Mouse (Mus musculus) limb, embryonic 14.5 days (tissue): Measurements from ENCODE around the gene Tdpoz3. TPM values are rescaled to one million over a fixed set of nuclear protein-coding genes. Genes with fewer than 3 reads are reported as not detected.
"Not testable (repeated sequence)": the region's sequence is repeated elsewhere in the genome, so short reads cannot be mapped to it uniquely, and the experiment has no call there.

Source experiments
- ATAC-seq: fragments of 200-750 bp; cut with Nextera tagmentation; 2 replicates; pipeline ENCODE4 v1.8.0; 2017; ENCODE audit warnings: low read depth, moderate number of reproducible peaks, moderate TSS enrichment; ENCODE audit not compliant: low FRiP score
- DNase-seq: peaks from one replicate; pipeline ENCODE4 v3.0.0-alpha.2; 2015; ENCODE audit warnings: low spot score
- H3K27ac ChIP-seq: fragments of 300-500 bp; sonication (generic); replicated peaks from 2 replicates; pipeline ENCODE4 v1.5.1; 2014; ENCODE audit warnings: low read depth, mild to moderate bottlenecking, low read length, moderate library complexity, mixed read lengths
- H3K27me3 ChIP-seq: fragments of 300-500 bp; sonication (generic); 2 replicates; pipeline ENCODE4 v1.6.1; 2014; ENCODE audit warnings: low read length, mixed read lengths; ENCODE audit not compliant: control insufficient read depth, insufficient read depth
- H3K36me3 ChIP-seq: fragments of 300-500 bp; sonication (generic); 2 replicates; pipeline ENCODE4 v1.6.1; 2014; ENCODE audit warnings: mild to moderate bottlenecking, low read length, moderate library complexity, mixed read lengths; ENCODE audit not compliant: control insufficient read depth, insufficient read depth
- H3K4me1 ChIP-seq: fragments of 300-500 bp; sonication (generic); 2 replicates; pipeline ENCODE4 v1.6.1; 2014; ENCODE audit warnings: antibody characterized with exemption, low read length, mixed read lengths; ENCODE audit not compliant: control insufficient read depth, insufficient read depth
- H3K4me2 ChIP-seq: fragments of 300-500 bp; sonication (generic); replicated peaks from 2 replicates; pipeline ENCODE4 v1.6.1; 2014; ENCODE audit warnings: low read depth, mild to moderate bottlenecking, low read length, moderate library complexity; ENCODE audit not compliant: severe bottlenecking
- H3K4me3 ChIP-seq: fragments of 300-500 bp; sonication (generic); replicated peaks from 2 replicates; pipeline ENCODE4 v1.5.1; 2014; ENCODE audit warnings: low read length
- H3K9ac ChIP-seq: fragments of 300-500 bp; sonication (generic); 2 replicates; pipeline ENCODE4 v1.6.1; 2014; ENCODE audit warnings: mild to moderate bottlenecking, low read depth, low read length, moderate library complexity; ENCODE audit not compliant: severe bottlenecking
- H3K9me3 ChIP-seq: fragments of 300-500 bp; sonication (generic); 2 replicates; pipeline ENCODE4 v1.6.1; 2016; ENCODE audit warnings: low read length; ENCODE audit not compliant: control insufficient read depth
- WGBS: fragments of 180-500 bp; shearing (Covaris S2); extraction: QIAGEN DNeasy Blood & Tissue Kit; methylation state at CpG from one replicate; pipeline ENCODE4 v1.1.7; 2014; 5-methylcytosine and 5-hydroxymethylcytosine counted together
- polyA plus RNA-seq, 2 experiments: library from polyadenylated mRNA; depleted of rRNA in 1 of 2; stranded (reverse) in 1 of 2; unstranded in 1 of 2; fragments of >200 nt; fragmentation: Nextera tagmentation in 1 of 2; extraction: Ambion mirVana in 1 of 2; gene quantifications; 2 replicates each; pipeline versions ENCODE4 v1.2.1 to v1.2.3; 2012 to 2014

Gene Tdpoz3
- not detected in 2 replicates for polyA plus RNA-seq (2012; rRNA removed)
- polyA plus RNA-seq (2014; fragmentation: Nextera tagmentation; extraction: Ambion mirVana) = not detected in 2 replicates

- not testable (repeated sequence) for H3K4me3 ChIP-seq, H3K27ac ChIP-seq, H3K27me3 ChIP-seq, H3K9me3 ChIP-seq, ATAC-seq, H3K36me3 ChIP-seq, H3K4me2 ChIP-seq, H3K4me1 ChIP-seq, DNase-seq, H3K9ac ChIP-seq
- WGBS = 83% methylated on average over 1 of the region's 1 CpGs
Measured at GRCm38 (mm10) chr3:93825720-93826119, at the start of gene Tdpoz3. Tdpoz3 (plus strand) TSS chr3:93826020.

DNA sequence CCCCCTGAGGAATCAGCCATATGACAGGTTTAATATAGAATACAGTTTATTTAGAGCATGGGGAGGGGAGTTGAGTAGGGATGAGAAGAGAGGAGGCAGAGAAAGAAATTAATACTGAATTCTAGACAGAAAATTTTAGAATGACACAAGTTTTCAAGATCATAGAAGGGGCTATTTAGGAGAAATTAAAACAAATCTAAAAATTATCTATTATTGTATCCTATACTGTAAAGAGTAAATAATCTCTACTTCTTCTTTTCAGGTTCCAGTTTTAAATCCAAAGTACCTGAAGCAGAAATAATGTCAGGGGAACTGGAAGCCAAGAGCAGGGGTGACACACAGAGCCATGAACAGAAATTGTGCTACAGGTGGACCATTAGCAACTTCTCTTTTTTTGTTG is 29.7 kb upstream of the Tdpoz3 start, which contains the start of gene Tdpoz4:
Tdpoz4 (plus strand) TSS at position 301 of the 400 bp plus-strand sequence.
- ATAC-seq, H3K4me1 ChIP-seq, H3K9me3 ChIP-seq, H3K36me3 ChIP-seq, H3K4me3 ChIP-seq, DNase-seq, H3K9ac ChIP-seq, H3K27ac ChIP-seq, H3K27me3 ChIP-seq, H3K4me2 ChIP-seq: not testable (repeated sequence)

- not testable (repeated sequence) for H3K4me1 ChIP-seq, H3K27me3 ChIP-seq, H3K9ac ChIP-seq, H3K36me3 ChIP-seq, H3K4me2 ChIP-seq, H3K9me3 ChIP-seq, ATAC-seq, DNase-seq, H3K4me3 ChIP-seq, H3K27ac ChIP-seq
Measured at GRCm38 (mm10) chr3:93813341-93813740, 12.5 kb upstream of the Tdpoz3 start.

- not testable (repeated sequence) for H3K9ac ChIP-seq, H3K4me1 ChIP-seq, ATAC-seq, H3K27ac ChIP-seq, H3K27me3 ChIP-seq, H3K4me2 ChIP-seq, H3K4me3 ChIP-seq, DNase-seq, H3K36me3 ChIP-seq, H3K9me3 ChIP-seq
- 84% methylated on average over 8 of the region's 8 CpGs for WGBS
Measured at GRCm38 (mm10) chr3:93858957-93859356, 33.1 kb downstream of the Tdpoz3 start.

- not testable (repeated sequence) for ATAC-seq, H3K4me1 ChIP-seq, H3K27me3 ChIP-seq, H3K36me3 ChIP-seq, DNase-seq, H3K4me3 ChIP-seq, H3K4me2 ChIP-seq, H3K9me3 ChIP-seq, H3K27ac ChIP-seq, H3K9ac ChIP-seq
- 74% methylated on average over 7 of the region's 8 CpGs for WGBS
Measured at GRCm38 (mm10) chr3:93870635-93871034, 44.8 kb downstream of the Tdpoz3 start.

Other genes with a start within 250 kb of the Tdpoz3 start
- gene Tdpoz2, start 173.3 kb upstream of the Tdpoz3 start, polyA plus RNA-seq (2012; rRNA removed) = not detected in 2 replicates
- gene Tdpoz2, start 173.3 kb upstream of the Tdpoz3 start, polyA plus RNA-seq (2014; fragmentation: Nextera tagmentation; extraction: Ambion mirVana) = not detected in 2 replicates
- gene Tdpoz1, start 149.7 kb upstream of the Tdpoz3 start, polyA plus RNA-seq (2012; rRNA removed) = not detected in 2 replicates
- not detected in 2 replicates for gene Tdpoz1, start 149.7 kb upstream of the Tdpoz3 start, polyA plus RNA-seq (2014; fragmentation: Nextera tagmentation; extraction: Ambion mirVana)
- not detected in 2 replicates for gene Gm37596, start 132.9 kb upstream of the Tdpoz3 start, polyA plus RNA-seq (2012; rRNA removed)
- gene Gm37596, start 132.9 kb upstream of the Tdpoz3 start, polyA plus RNA-seq (2014; fragmentation: Nextera tagmentation; extraction: Ambion mirVana) = not detected in 2 replicates
- gene Gm5773, start 53.0 kb upstream of the Tdpoz3 start, polyA plus RNA-seq (2012; rRNA removed) = not detected in 2 replicates
- gene Gm5773, start 53.0 kb upstream of the Tdpoz3 start, polyA plus RNA-seq (2014; fragmentation: Nextera tagmentation; extraction: Ambion mirVana) = not detected in 2 replicates
- gene Tdpoz4, start 29.6 kb upstream of the Tdpoz3 start, polyA plus RNA-seq (2012; rRNA removed) = not detected in 2 replicates
- gene Tdpoz4, start 29.6 kb upstream of the Tdpoz3 start, polyA plus RNA-seq (2014; fragmentation: Nextera tagmentation; extraction: Ambion mirVana) = not detected in 2 replicates
- gene Gm9117, start 117.5 kb downstream of the Tdpoz3 start, polyA plus RNA-seq (2012; rRNA removed) = not detected in 2 replicates
- not detected in 2 replicates for gene Gm9117, start 117.5 kb downstream of the Tdpoz3 start, polyA plus RNA-seq (2014; fragmentation: Nextera tagmentation; extraction: Ambion mirVana)
- gene Tdpoz5, start 135.3 kb downstream of the Tdpoz3 start, polyA plus RNA-seq (2012; rRNA removed) = not detected in 2 replicates
- gene Tdpoz5, start 135.3 kb downstream of the Tdpoz3 start, polyA plus RNA-seq (2014; fragmentation: Nextera tagmentation; extraction: Ambion mirVana) = not detected in 2 replicates
- gene Gm9125, start 228.9 kb downstream of the Tdpoz3 start, polyA plus RNA-seq (2012; rRNA removed) = not detected in 2 replicates
- not detected in 2 replicates for gene Gm9125, start 228.9 kb downstream of the Tdpoz3 start, polyA plus RNA-seq (2014; fragmentation: Nextera tagmentation; extraction: Ambion mirVana)
- not detected in 2 replicates for gene Gm10697, start 246.6 kb downstream of the Tdpoz3 start, polyA plus RNA-seq (2012; rRNA removed)
- gene Gm10697, start 246.6 kb downstream of the Tdpoz3 start, polyA plus RNA-seq (2014; fragmentation: Nextera tagmentation; extraction: Ambion mirVana) = not detected in 2 replicates